Mouse (Mus musculus): ENCODE measurements at regions not wholly inside any gene's neighbourhood (a gene's known extent, or its start where the extent isn't known, plus 50 kb on each side); places are given as distances from the start of the nearest gene placed in this dataset.

DNA sequence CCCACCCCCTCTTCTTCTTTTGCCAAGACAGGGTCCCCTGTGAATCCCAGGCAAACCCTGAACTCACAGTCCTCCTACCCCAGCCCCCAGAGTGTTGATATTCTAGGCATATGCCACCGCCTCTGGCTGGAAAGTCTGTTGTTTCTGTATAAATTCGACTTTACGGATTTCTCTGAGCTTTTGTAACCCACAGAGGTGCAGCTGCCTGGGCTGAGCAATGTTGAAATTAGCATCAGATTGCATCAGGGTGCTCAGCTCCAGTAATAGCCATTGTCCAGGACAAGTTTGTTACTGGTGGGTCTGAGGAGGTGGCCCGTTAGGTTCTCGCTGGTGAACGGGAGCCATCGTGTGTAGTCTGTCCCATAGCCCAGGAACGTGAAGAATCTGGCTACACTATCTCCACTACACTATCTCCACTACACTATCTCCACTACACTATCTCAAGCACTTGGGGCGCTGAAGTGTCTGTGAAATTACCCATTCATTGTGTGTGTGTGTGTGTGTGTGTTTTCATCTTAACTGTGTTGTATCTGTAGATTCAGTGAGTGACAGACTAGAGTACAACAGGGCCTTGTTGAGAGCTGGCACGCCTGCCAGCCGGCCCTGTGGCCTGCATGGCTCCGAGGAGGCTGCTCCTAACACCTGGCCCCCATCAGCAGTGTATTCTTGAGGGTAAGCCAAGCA is 92.4 kb upstream of the Hnrnpk start:
- DNase-seq: no peak

DNA sequence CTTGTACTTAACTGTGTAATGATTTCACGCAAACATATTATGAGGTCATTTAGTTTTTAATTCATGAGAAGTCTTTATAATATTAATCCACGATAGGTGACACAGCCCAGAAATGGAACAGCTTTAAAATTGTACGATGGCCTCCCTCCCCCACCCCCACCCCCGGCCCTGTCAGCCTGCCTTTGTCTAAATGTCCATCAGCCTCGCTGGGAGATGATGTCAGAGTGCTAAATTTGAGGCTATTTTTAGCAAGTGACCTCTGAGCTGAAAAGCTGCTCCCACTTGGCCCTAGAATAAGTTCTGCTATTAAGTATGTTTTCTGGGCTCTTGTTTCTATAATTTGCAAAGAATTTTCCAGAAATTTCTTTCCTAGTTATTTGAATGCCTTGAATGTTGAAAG is 91.6 kb upstream of the Hnrnpk start:
- DNase-seq: no peak

DNA sequence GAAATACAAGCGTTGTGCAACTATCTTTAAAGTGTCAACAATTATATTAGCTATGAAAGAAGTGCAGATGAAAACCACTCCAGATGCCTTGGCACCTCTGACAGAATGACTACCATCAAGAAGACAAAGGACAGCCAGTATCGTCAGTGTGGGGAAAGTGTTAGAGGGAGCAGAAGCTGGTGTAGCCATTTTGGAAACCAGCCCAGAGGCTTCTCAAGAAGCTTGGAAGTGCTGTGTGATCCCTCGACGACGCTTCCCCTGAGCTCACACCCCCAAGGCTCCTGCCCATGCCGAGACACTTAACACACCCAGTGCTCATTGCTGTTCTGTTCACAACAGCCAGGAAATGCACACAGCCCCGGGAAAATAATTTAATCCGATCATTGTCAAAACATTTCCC is 87.7 kb upstream of the Hnrnpk start:
- DNase-seq: no peak

DNA sequence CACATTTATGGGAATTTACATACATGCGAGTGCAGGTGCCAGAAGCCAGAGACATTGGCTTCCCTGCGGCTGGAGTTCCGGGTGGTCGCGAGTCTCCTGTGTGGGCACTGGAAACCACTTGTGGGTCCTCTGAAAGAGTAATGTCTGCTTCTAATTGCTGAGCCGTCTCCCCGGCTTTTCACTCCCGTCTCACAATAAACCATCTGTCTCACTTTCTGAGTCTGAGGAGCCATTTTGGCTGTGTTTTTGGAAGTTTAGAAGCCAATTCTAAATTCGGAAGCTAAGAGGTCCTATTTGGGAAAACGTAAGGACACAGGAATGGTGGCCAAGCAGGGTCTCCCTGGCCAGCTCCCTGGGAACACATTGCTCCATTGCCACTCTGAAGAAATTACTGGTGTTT is 81.9 kb upstream of the Hnrnpk start:
- DNase-seq: no peak

DNA sequence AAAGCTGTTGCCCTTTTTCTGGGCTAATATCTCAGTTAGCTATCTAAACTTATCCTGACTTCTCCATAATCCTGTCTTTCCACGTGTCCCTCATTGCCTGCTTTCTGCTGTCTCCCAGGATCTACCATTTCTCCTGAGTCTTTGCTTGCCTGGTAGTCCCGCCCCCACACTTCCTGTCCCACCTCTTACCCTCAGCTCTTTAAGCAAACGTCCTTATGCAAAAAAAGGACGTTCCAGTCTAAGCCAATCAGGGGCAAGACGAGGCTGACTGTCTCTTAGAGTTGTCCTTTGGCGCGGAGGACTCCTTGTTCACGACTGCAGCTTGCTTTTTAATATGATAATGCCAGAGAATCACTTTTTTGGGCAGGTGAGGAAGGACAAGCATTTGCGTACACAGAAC is 79.6 kb upstream of the Hnrnpk start:
- DNase-seq: no peak

DNA sequence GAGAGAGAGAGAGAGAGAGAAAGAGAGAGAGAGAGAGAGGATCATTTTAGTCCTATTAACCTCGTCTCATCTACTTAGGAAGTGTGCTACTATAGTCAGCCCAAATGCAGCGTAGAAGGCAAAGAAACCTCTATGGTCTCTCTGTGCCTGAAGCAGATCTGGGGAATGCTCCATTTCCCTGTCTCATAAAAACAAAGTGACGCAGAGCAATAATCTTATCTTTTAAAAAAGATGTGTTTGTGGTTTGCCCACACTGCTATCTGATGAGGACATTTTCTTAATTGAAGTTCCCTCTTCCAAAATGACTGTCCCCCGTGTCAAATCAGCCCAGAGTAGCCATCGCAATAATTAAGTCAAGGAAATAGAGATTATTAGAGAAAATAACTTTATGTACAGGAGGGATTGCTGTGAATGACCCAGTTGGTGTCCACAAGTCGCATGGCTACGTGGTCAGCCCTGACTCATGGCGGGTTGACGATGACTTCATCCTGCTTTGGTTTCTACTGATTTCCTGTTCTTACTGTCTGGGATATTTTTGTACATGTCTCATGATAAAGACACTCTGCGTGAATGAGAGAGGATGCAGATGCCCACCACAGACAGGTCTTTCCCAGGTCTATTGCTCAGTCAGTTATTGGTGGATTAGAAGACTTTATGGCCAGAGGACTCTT is 77.9 kb upstream of the Hnrnpk start:
- DNase-seq: no peak

DNA sequence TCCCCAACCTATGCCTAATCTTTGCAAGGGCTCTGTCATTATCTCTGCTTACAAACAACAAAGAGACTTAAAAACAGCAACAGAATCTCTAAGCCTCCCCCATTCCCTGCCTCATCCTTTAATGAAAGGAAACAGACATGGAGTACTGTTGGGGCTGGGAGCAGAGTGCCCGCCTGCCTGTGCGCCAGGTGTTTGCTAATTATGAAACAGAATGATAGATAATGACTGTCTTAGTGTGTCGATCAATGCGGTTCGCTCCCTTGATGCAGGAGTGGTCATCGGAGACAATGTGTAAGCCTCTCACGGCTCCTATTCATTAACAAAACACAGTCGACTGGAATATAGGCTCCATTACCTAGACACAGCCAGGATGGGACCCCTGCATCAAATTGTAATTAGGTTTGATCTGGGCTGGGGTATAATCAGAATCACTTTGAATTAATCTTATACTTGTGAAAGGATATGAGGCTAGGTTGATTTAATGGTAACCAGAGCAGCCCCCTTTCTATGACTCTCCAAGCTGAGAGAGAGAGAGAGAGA is 77.3 kb upstream of the Hnrnpk start:
- no peak for DNase-seq

DNA sequence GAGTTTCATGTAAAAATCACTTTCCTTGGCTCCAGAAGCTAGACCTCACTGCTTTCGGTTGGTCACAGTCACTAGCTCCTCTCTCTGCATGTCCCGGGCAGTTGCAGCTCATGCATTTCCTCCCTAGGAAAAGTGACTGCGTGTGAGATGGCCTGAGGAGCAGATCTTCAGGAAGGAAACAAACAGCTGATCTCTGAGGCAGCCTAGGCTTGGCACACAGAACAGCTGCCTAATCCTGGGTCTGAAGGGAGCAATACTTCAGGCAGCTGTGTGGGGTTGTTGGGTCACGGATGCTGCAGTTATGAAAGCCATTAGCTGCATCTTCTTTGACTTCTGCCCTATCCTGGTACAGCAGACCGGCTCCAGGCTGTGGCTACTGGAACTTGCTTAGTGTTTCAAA is 75.3 kb upstream of the Hnrnpk start:
- peak; percentile 13 to 37 for DNase-seq

DNA sequence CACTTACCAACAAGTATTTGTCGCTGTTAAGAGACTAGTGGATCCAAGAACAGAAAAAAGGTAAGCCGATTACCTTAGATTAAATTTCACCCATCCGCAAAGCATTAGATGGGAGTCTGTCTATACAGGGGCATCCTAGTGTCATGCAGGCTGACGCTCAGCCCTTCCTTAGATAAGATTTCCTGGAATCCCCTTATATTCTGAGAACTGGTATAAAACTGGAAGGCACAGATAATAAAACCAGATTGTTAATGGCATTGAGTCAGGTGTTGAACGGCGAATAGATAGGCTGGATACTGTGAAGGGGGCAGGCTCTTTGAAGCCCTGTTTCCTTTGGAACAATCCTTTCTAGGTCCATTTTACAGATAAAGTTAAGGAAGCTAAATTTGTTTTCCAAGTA is 74.1 kb upstream of the Hnrnpk start:
- DNase-seq: no peak

DNA sequence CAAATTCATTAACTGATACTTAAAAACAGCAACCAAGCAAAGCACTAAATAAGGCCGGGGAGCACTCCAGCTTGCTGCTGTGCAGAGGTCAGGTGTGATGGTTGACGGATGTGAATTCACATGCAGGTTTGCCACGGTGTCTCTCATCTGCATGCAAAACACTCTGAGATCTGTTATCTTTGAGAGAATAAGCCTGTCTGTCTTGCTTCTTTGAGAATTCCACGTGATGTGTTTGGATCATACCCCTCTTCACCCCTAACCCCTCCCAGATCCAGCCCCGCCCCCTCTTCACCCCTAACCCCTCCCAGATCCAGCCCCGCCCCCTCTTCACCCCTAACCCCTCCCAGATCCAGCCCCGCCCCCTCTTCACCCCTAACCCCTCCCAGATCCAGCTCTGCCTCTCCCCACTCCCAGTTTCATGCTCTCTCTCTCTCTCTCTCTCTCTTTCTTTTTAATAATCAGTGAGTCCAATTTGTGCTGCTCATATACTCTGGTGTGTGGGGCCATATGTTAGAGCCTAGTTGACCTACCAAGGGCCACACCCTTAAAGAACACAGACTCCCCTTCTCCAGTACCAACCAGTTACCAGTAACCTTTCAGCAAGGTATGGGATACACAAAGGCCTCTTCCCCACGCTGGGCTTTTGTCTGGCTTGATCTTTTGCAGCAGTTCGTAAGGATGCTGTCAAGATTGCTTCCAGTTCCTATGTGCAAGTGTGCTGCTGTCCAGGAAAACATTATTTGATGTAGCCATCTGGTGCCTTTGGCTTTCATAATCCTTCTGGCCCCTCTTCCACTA is 73.1 kb upstream of the Hnrnpk start:
- DNase-seq: no peak

DNA sequence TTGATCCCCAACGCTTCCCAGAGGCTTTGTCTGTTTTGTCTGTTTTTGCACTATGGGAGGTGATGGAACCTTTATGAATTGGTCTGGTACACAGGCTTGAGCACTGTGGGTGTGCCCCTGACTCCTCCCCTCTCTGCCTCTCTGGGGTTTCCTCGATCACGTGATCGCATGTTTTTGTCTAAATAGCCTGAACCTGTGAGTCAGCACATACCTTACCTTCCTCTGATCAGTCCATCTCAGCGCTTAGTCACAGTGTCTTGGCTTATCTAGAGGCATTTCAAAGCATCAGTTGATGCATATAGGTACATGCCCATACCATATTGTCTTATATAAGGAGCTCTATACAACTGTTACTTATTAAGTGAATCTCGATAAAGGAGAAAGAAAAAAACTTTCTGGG is 72.4 kb upstream of the Hnrnpk start:
- no peak for DNase-seq

DNA sequence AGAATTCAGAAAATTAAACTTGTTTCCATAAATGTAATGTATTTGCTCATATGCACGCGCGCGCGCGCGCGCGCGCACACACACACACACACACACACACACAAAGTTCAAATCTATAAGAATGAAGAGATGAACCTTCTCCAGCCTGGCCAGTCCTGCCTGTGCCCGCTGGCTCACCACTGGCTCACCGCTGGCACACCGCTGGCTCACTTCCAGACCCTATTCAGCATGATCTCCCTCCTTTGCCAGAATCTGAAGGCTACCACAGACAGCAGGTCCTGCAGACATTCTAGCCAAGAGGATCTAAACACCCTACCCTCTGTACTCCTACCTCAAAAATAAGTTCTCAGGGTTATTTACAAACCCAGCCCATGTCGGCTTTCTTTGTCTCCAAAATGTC is 69.3 kb upstream of the Hnrnpk start:
- DNase-seq: no peak

DNA sequence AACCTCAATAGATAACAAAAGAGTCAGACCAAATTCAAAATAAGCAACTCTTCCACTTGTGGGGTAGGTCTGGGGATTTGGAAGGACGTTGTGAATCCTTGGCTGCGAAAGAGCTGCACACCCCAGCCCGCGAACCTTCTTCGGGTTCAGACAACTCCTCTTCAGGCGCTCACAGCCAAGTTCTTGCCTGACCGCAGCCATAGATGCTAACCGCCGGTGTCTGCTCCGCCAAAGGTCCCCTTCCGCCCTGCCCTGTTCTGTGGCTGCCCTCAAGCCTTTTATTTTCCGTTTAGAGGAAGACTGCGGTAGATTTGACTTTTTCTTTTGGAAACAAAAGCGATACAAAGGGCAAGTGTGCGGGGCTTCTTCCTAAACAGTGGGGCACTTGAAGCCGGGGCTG is 68.6 kb upstream of the Hnrnpk start:
- DNase-seq: peak; percentile 26 to 36

DNA sequence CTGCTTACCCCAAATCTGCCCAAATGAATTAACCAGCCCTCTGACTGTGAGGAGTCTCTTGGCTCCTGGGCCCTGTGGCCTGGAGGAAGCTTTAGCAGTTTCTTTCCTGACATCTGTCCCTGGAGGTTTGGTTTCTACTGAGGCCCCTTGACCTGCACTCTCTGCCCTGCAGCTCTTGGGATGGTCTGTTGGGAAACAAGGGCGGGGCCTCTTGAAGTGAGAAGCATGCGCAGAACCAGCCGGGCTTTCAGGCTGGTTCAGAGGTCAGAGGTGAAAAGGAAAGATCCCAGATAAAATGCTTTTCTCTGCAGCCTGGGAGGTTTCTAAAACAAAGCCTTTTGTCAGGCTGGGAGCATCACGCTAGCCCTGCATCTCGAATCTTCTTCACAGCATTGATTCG is 66.6 kb upstream of the Hnrnpk start:
- no peak for DNase-seq

DNA sequence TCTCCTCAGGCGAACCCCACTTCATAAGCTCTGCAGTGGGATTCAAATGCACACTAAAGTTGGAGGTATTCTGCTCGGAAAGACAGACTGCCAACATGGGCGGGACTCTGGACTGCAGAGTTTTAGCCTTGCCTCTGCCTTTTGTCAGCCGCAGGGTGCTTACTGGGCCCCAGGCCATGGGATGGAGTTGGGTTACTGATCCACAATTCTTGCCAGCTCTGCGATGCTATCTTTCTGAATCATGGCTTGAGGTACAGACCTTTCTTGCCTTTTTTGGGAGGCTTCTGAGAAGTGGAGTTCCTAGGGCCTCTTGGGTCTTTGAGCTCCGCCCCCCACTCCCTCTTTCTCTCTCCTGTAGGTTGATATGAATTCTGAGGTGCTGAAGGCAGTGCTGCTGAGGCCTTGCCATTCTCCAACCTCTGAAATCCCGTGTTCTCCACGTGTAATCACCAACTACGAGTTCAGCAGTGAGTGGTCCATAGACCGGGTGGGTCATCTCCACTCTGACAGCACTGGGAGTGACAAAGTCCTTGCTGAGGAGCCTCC is 64.0 kb upstream of the Hnrnpk start:
- no peak for DNase-seq

DNA sequence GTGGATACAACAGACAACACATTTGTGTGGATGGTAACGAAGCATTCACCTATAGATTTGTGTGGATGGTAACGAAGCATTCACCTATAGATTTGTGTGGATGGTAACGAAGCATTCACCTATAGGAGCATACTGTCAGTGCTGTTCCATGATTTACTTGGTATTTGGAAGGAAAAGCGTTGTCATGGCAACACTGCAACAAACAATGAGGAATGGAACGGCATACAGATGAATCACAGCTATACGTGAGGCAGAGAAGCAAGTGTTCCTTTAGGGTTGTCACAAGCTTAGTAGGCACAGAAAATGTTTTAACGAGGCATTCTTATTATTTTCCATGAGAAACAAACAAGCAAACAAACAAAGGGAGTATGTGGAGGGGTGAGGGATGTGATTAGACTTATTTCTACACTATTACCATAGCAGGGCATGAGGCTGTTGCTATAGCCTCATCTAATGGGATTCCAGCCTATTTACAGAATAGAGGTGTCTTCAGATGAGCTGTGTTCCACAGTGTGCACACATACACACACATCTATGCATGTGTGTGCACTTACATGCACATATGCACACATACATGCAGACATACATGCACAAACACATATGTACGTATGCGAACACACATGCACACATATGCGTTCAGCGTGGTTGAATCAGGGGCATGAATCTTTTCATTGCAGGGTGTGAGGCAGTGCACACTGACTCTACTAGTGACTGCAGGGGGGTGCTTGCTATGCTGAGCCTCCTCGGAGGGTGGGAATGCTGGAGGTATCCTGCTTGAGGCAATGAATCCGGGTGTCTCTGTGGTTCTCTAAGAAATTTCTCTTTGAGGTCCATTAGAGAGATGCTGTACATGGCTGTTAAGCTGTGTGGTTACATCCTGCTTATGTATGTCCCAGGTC is 62.3 kb upstream of the Hnrnpk start:
- DNase-seq: no peak

All from kidney, postnatal 4 days (tissue).